Mouse (Mus musculus): Measurements from ENCODE around the gene Slc5a5.

DNA sequence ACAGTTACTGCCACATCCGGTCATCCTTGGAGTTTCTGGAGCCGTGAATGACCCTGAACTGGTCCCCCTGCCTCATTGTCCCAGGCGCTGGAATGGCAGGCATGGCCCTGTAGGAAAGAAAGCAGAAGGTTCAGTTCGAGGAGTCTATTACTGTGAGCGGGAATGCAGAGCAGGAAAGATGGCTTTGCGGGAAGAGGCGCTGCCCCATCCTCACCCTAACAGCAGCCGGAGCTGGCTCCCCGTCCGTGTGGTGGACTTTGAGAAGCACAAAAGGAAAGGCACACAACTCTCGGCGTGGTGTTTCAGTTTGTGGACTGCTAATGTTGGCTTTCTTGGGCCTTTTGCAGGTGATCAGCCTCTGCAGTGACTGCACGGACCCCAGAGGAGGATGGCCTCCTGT is 18.1 kb downstream of the Slc5a5 start:
- TF ChIP-seq CTCF (IDR thresholded peaks at IDR 0.05; ENCODE audit: low read depth) (no peak), EP300 (IDR thresholded peaks at IDR 0.05; ENCODE audit: low read depth) (no peak)

All from liver, embryonic 14.5 days (tissue).